Mouse (Mus musculus) kidney, adult 2 months (tissue): Measurements from ENCODE around the gene Pbx4.

ENCODE experiments used
- CTCF ChIP-seq: fragments of 200-500 bp; conservative IDR thresholded peaks from 2 replicates; pipeline ENCODE4 v1.5.1; 2011; ENCODE audit warnings: low read depth, mild to moderate bottlenecking, control low read depth, low read length, moderate library complexity, mixed read lengths; ENCODE audit not compliant: insufficient read depth, insufficient read length
- POLR2A ChIP-seq: fragments of 200-500 bp; IDR thresholded peaks from one replicate; pipeline ENCODE4 v1.6.1; 2011; ENCODE audit warnings: low read depth, low read length, control low read depth

DNA sequence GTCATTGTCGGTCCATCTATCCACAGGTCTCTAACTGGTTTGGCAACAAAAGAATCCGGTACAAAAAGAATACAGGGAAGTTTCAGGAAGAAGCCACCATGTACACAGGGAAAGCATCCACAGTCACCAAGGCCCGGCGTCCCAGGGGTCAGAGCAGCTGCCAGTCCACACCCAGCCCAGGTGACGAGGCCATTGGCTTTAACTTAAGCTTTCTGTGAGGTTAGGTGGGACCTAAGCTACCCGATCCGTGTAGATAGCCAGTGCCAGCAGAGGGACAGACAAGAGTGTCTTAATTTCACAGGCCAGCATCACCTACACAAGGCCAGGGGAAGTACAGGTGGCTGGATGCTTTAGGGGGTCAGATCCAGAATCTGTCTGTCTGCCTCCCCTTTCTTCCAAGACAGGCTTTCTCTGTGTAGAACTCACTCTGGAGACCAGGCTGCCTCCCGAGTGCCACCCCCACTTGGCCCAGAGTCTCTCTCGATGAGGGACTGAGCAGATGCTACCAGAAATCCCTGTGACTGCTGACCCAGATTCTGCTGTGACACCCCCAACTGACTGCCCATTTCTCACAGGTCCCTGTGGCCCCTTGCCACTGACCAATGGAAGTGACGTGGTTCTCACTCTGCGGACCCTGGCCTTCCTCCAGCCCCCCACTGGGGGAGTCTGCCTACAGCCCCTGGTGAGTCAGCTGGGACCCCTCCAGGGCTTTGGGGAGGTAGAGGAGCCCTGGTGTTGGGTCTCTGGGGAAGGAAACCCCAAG, 37.9 kb downstream of the Pbx4 start:
- TF ChIP-seq CTCF (no peak), POLR2A (no peak)
